Mouse (Mus musculus): Measurements from ENCODE around the gene Pim2. TPM values are rescaled to one million over a fixed set of nuclear protein-coding genes. Genes with fewer than 3 reads are reported as not detected.

Gene Pim2
- polyA plus RNA-seq, 1 experiment: 4.0 TPM

GRCm38 (mm10) chrX:7927116-7927515, 49.1 kb downstream of the Pim2 start:
- TF ChIP-seq POLR2A (IDR thresholded peaks at IDR 0.05; ENCODE audit: low read depth, low read length): no peak
- no peak for TF ChIP-seq CTCF (IDR thresholded peaks at IDR 0.05; ENCODE audit: borderline replicate concordance, insufficient read depth, low read length)
- Histone ChIP-seq H3K27ac (ENCODE audit: insufficient read depth, low read length) (no peak overlapping the region), H3K4me1 (ENCODE audit: control insufficient read depth, insufficient read depth, low read length) (no peaks in the 10 kb centered on the region), H3K4me3 (ENCODE audit: insufficient read depth, low read length) (no peak overlapping the region)

- Histone ChIP-seq H3K27ac (ENCODE audit: insufficient read depth, low read length) (no peak within 1 kb of the TSS), H3K4me1 (ENCODE audit: control insufficient read depth, insufficient read depth, low read length) (no peaks in the 10 kb centered on the region), H3K4me3 (ENCODE audit: insufficient read depth, low read length) (no peak within 1 kb of the TSS)
- no peak for TF ChIP-seq POLR2A (IDR thresholded peaks at IDR 0.05; ENCODE audit: low read depth, low read length)
- no peak for TF ChIP-seq CTCF (IDR thresholded peaks at IDR 0.05; ENCODE audit: borderline replicate concordance, insufficient read depth, low read length)
Observed at GRCm38 (mm10) chrX:7928270-7928790, 50.3 kb downstream of the Pim2 start, which contains the start of gene Eras. TSS of gene Eras (minus strand) at chrX:7928607.

Other genes starting within 250 kb of the Pim2 start
- gene Syp, start 239.8 kb upstream of the Pim2 start, polyA plus RNA-seq (2011; ENCODE audit: insufficient read length, low read depth, missing spikeins): 0.18 and 0.19 TPM in 2 replicates
- gene Prickle3, start 221.0 kb upstream of the Pim2 start, polyA plus RNA-seq (2011; ENCODE audit: insufficient read length, low read depth, missing spikeins): 7.0 TPM in 2 replicates
- 305 and 316 TPM in 2 replicates for gene Plp2, start 206.9 kb upstream of the Pim2 start, polyA plus RNA-seq (2011; ENCODE audit: insufficient read length, low read depth, missing spikeins)
- not detected in 2 replicates for gene Magix, start 197.0 kb upstream of the Pim2 start, polyA plus RNA-seq (2011; ENCODE audit: insufficient read length, low read depth, missing spikeins)
- 26.0 and 29.8 TPM in 2 replicates for gene Gpkow, start 181.1 kb upstream of the Pim2 start, polyA plus RNA-seq (2011; ENCODE audit: insufficient read length, low read depth, missing spikeins)
- gene Wdr45, start 163.9 kb upstream of the Pim2 start, polyA plus RNA-seq (2011; ENCODE audit: insufficient read length, low read depth, missing spikeins): 29.0 and 32.3 TPM in 2 replicates
- gene Gm45208, start 156.0 kb upstream of the Pim2 start, polyA plus RNA-seq (2011; ENCODE audit: insufficient read length, low read depth, missing spikeins): not detected in 2 replicates
- 112 and 126 TPM in 2 replicates for gene Praf2, start 149.8 kb upstream of the Pim2 start, polyA plus RNA-seq (2011; ENCODE audit: insufficient read length, low read depth, missing spikeins)
- 2.5 and 3.5 TPM in 2 replicates for gene Ccdc120, start 127.4 kb upstream of the Pim2 start, polyA plus RNA-seq (2011; ENCODE audit: insufficient read length, low read depth, missing spikeins)
- 49.1 and 53.4 TPM in 2 replicates for gene Tfe3, start 115.7 kb upstream of the Pim2 start, polyA plus RNA-seq (2011; ENCODE audit: insufficient read length, low read depth, missing spikeins)
- 37.7 and 42.1 TPM in 2 replicates for gene Gripap1, start 88.5 kb upstream of the Pim2 start, polyA plus RNA-seq (2011; ENCODE audit: insufficient read length, low read depth, missing spikeins)
- 5.7 and 7.5 TPM in 2 replicates for gene Kcnd1, start 56.0 kb upstream of the Pim2 start, polyA plus RNA-seq (2011; ENCODE audit: insufficient read length, low read depth, missing spikeins)
- 57.5 and 65.0 TPM in 2 replicates for gene Otud5, start 36.9 kb upstream of the Pim2 start, polyA plus RNA-seq (2011; ENCODE audit: insufficient read length, low read depth, missing spikeins)
- 113 and 123 TPM in 2 replicates for gene Slc35a2, start 5.8 kb downstream of the Pim2 start, polyA plus RNA-seq (2011; ENCODE audit: insufficient read length, low read depth, missing spikeins)
- 90.2 and 103 TPM in 2 replicates for gene Pqbp1, start 21.0 kb downstream of the Pim2 start, polyA plus RNA-seq (2011; ENCODE audit: insufficient read length, low read depth, missing spikeins)
- gene Timm17b, start 21.1 kb downstream of the Pim2 start, polyA plus RNA-seq (2011; ENCODE audit: insufficient read length, low read depth, missing spikeins): 29.5 and 39.9 TPM in 2 replicates
- not detected in 2 replicates for gene Gm10491, start 29.6 kb downstream of the Pim2 start, polyA plus RNA-seq (2011; ENCODE audit: insufficient read length, low read depth, missing spikeins)
- gene Gm10490, start 31.3 kb downstream of the Pim2 start, polyA plus RNA-seq (2011; ENCODE audit: insufficient read length, low read depth, missing spikeins): not detected in 2 replicates
- not detected in 2 replicates for gene Pcsk1n, start 41.6 kb downstream of the Pim2 start, polyA plus RNA-seq (2011; ENCODE audit: insufficient read length, low read depth, missing spikeins)
- not detected in 2 replicates for gene Eras, start 50.3 kb downstream of the Pim2 start, polyA plus RNA-seq (2011; ENCODE audit: insufficient read length, low read depth, missing spikeins)
- 21.2 and 27.6 TPM in 2 replicates for gene Hdac6, start 69.6 kb downstream of the Pim2 start, polyA plus RNA-seq (2011; ENCODE audit: insufficient read length, low read depth, missing spikeins)
- gene Gata1, start 99.8 kb downstream of the Pim2 start, polyA plus RNA-seq (2011; ENCODE audit: insufficient read length, low read depth, missing spikeins): not detected in 2 replicates
- gene Glod5, start 140.2 kb downstream of the Pim2 start, polyA plus RNA-seq (2011; ENCODE audit: insufficient read length, low read depth, missing spikeins): not detected in 2 replicates
- gene Suv39h1, start 196.5 kb downstream of the Pim2 start, polyA plus RNA-seq (2011; ENCODE audit: insufficient read length, low read depth, missing spikeins): 24.8 and 31.0 TPM in 2 replicates
- gene Was, start 212.2 kb downstream of the Pim2 start, polyA plus RNA-seq (2011; ENCODE audit: insufficient read length, low read depth, missing spikeins): 0.25 TPM in 1 of 2 replicates, not detected in the other

Measured in embryonic fibroblast, embryonic 13.5 days (primary cell).